Mouse (Mus musculus) cerebellum, adult 2 months (tissue): ENCODE measurements at regions not wholly inside any gene's neighbourhood (a gene's known extent, or its start where the extent isn't known, plus 50 kb on each side); places are given as distances from the start of the nearest gene placed in this dataset.

Experiments
- CTCF ChIP-seq: fragments of 200-500 bp; IDR thresholded peaks from 2 replicates; pipeline ENCODE4 v1.5.1; 2011; ENCODE audit warnings: low read depth, mild to moderate bottlenecking, control low read depth, low read length, moderate library complexity, borderline replicate concordance; ENCODE audit not compliant: insufficient read depth
- POLR2A ChIP-seq: fragments of 200-500 bp; IDR thresholded peaks from 2 replicates; pipeline ENCODE4 v1.6.1; 2011; ENCODE audit warnings: low read length, control low read depth, borderline replicate concordance; ENCODE audit not compliant: insufficient read depth

DNA sequence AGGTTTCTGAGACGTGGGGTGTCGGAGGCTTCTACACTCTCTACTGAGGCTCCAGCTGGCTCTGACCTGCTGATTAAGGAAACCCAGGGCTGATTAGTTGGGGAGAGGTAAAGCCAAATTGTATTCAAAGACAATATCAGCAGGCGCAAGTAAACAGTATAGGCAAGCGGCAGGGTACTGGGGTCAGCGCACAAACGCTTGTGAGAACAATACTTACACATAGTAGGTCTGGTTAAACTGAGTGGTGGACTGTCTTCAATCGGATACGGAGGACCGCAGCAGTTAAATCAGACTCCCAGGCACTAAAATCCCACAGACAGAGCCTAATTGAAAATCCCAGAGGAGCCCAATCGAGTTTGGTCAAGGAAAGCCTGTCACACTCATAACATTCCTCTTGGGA lies 195.8 kb downstream of the Rchy1 start:
- no peak for TF ChIP-seq POLR2A
- no peak for TF ChIP-seq CTCF
